Mouse (Mus musculus): ENCODE data around the gene Camkmt.

The Camkmt gene

GRCm38 (mm10) chr17:85170541-85171255 is 80.3 kb downstream of the Camkmt start:
- DNase-seq (ENCODE audit: low read depth) = peak; percentile 64

- DNase-seq (ENCODE audit: low read depth) = no peak
Observed at GRCm38 (mm10) chr17:85171951-85172350, 81.6 kb downstream of the Camkmt start.

DNA sequence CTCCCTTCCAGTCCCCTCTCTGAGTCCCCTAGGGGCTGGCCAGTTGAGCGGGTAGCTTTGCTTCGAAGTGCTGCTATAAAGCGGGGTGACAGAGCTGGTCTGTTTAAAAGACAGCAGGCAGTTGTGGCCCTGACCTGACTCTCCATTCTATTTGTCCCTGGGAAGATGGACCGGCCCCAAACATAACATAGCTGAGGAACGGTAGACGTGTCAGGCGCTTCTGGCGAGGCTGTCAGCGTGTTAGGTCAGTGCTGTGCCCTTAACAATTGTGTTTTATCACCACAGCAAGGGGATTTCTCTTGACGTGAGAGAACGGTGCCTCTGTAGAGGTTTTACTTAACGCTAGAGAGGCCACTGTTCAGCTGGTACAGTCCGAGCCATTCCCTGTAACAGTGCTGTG is 86.9 kb downstream of the Camkmt start:
- DNase-seq (ENCODE audit: low read depth) = no peak

GRCm38 (mm10) chr17:85180471-85181060 is 90.2 kb downstream of the Camkmt start:
- DNase-seq (ENCODE audit: low read depth) = no peak

GRCm38 (mm10) chr17:85189227-85190127 is 99.1 kb downstream of the Camkmt start:
- DNase-seq (ENCODE audit: low read depth) = peak; percentile 92

DNA sequence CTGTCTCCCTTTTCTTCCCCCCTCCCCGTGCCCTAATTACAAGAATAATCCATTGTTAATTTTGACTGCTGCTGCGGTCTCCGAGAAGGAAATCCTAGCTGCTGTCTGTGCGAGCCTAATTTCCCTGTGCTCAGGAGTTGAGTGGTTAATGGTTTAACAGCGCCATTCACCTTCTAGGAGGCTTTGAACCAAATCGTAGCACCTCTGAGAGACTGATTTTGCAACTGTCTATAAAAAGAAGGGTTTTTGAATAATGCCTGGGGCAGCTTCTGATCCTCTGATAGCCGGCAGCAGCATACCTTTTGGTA is 99.7 kb downstream of the Camkmt start:
- DNase-seq (ENCODE audit: low read depth) = no peak

GRCm38 (mm10) chr17:85193294-85193693 is 102.9 kb downstream of the Camkmt start:
- no peak for DNase-seq (ENCODE audit: low read depth)

GRCm38 (mm10) chr17:85198781-85199180 is 108.4 kb downstream of the Camkmt start:
- no peak for DNase-seq (ENCODE audit: low read depth)

DNA sequence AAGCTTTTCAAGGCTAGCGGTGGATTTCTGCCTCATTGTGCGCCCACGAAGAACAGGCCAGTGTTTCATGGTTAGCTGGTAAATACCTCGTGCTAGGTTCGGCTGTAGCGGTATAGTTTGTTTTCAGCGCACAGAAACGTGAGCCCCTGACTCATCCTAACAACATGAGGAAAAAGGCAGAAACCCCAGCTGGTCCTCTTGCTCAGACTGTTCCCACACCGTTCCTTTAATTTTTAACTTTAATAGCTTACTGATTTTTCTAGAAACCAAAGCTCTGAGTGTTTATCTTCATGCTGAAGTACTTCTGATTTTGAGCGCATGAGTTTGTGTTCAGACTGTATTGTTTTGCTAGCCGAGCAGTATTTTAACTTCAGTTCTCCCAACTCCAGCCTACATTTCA is 109.0 kb downstream of the Camkmt start:
- no peak for DNase-seq (ENCODE audit: low read depth)

- no peak for DNase-seq (ENCODE audit: low read depth)
Observed at GRCm38 (mm10) chr17:85218054-85218453, 127.7 kb downstream of the Camkmt start.

DNA sequence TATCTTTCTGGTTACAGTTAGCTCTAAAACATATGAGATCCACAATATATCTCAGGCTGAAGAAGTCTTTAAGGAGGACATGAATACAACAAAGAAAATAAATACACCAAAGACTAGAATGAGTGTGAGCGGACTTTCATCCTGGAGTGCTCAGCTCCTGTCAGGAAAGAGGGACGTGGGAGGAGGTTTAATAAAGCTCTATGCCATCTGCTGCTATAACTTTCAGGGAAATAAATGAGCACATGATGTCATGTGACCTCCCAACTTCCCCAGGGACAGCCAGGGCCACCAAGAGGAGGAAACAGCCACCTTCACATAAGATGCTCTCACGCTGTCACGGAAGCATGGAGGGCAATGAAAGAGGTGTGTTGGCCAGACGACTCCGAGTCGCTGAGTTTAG is 151.8 kb downstream of the Camkmt start:
- DNase-seq (ENCODE audit: low read depth) = no peak

DNA sequence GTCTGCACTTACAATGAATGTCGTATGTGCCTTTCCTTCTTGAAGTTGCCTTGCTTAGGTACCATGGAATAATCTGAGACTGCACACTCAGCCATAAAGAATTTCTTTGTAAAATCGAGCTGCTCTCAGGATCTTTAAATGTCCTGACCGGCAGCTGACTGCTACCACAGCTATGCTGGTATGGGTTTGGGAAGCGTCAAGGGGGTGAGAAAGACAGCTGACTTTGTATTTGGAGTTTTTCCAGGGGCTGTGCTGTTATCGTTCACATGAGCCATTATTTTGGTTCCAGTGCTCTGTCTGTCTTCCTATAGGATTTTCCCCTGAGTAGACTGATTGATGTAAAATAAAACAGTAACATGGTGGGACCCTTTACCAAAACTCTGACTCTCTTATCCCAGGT is 158.6 kb downstream of the Camkmt start:
- no peak for DNase-seq (ENCODE audit: low read depth)

- DNase-seq (ENCODE audit: low read depth) = no peak
Observed at GRCm38 (mm10) chr17:85249744-85250143, 159.4 kb downstream of the Camkmt start.

GRCm38 (mm10) chr17:85256930-85257329 is 166.6 kb downstream of the Camkmt start:
- no peak for DNase-seq (ENCODE audit: low read depth)

DNA sequence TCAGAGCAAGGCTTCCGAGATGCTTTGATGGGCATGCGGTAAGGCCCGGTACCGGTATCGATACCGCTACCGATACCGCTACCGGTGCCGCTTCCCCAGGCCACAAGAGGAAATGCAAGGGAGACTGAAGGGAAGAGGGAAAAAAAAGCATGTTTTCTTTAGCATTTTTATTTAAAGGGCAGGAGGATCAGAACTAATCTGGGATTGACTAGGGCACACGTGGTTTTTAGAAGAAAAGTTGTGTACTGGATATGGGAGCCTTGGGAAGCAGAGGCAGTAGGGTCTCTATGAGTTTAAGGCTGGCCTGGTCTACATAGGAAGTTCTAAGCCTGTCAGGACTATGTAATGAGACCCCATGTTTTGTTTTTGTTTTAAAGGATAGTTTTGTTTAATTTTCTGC is 167.0 kb downstream of the Camkmt start:
- DNase-seq (ENCODE audit: low read depth) = no peak

DNA sequence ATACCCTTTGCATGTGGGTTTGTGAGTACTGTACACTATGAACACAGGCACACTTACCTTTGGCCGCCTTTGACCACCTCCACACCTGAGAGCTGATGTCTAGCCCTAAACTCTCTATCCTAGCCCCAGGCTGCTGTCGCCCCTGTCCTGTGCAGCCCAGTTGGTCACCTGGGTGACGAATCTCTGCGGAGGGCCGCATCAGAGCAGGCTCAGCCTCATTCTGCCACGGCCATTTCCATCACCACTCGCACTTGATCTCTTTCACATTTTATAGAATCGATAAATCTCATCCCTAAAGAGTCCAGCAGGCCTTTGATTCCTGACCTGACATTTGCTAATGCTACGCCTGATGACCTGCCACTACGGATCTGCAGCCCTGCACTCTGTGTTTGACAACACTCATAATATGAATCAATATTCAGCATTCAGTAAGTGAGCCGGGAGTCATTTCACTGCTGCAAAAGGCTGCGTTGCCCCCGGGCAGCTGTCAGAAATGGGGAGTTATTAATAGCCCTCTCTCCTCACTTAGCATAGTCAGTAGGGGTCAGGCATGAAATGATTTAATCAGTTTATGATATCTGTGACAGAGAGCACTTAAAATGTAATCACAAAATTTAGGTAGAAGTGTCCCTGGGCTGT is 168.5 kb downstream of the Camkmt start:
- no peak for DNase-seq (ENCODE audit: low read depth)

DNA sequence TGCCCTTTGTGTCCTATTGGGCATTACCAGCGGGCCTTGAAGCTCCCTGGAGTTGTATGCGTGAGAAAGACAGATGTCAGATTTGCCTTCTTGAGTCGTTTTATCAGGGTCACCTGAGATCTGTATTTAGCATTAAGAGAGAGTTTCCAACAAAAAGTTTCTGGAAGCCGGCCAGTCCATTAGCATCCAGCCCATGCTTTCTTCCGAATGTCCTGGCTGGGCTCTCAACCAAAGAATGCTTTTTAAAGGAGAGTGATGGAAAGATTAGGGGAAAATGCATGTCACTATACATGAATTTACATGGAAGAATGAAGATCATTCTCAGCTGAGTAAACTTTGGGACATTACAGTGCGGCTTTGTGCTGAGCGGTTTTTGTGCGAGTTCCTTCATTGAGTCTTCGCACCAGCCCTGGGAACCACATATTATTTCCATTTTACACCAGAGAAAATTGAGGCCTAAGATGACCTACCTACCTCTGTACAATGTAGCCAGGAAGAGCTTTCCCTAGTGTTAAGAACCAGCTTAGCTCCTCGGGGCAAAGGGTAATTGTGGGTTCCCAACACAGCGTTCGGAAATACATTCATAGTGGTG is 176.6 kb downstream of the Camkmt start:
- no peak for DNase-seq (ENCODE audit: low read depth)

- no peak for DNase-seq (ENCODE audit: low read depth)
Observed at GRCm38 (mm10) chr17:85271466-85272175, 181.3 kb downstream of the Camkmt start.

- no peak for DNase-seq (ENCODE audit: low read depth)
Observed at GRCm38 (mm10) chr17:85279720-85280119, 189.4 kb downstream of the Camkmt start.

GRCm38 (mm10) chr17:85282447-85282846 is 192.1 kb downstream of the Camkmt start:
- DNase-seq (ENCODE audit: low read depth) = no peak

GRCm38 (mm10) chr17:85291154-85291553 is 200.8 kb downstream of the Camkmt start:
- no peak for DNase-seq (ENCODE audit: low read depth)

GRCm38 (mm10) chr17:85291601-85292000 is 201.2 kb downstream of the Camkmt start:
- no peak for DNase-seq (ENCODE audit: low read depth)

Measured in induced T-regulatory cell, adult 2 months (primary cell).